Mouse (Mus musculus) hindbrain, embryonic 11.5 days (tissue): ENCODE results near the gene Olfr159. TPM values are rescaled to one million over a fixed set of nuclear protein-coding genes. Genes with fewer than 3 reads are reported as not detected.
"Not testable (repeated sequence)": the region's sequence is repeated elsewhere in the genome, so short reads cannot be mapped to it uniquely, and the experiment has no call there.

Experiments
- ATAC-seq: fragments of 200-750 bp; cut with Nextera tagmentation; 2 replicates; pipeline ENCODE4 v1.8.0; 2017; ENCODE audit warnings: mild to moderate bottlenecking, moderate TSS enrichment, moderate library complexity; ENCODE audit not compliant: low FRiP score
- DNase-seq: peaks from one replicate; pipeline ENCODE4 v3.0.0-alpha.2; 2015; ENCODE audit warnings: low spot score
- H3K27ac ChIP-seq: fragments of 300-500 bp; sonication (generic); 2 replicates; pipeline ENCODE4 v1.5.1; 2014; ENCODE audit warnings: mild to moderate bottlenecking, low read depth, low read length
- H3K27me3 ChIP-seq: fragments of 300-500 bp; sonication (generic); 2 replicates; pipeline ENCODE4 v1.6.1; 2014; ENCODE audit warnings: mild to moderate bottlenecking, low read length, moderate library complexity, mixed read lengths; ENCODE audit not compliant: control insufficient read depth, insufficient read depth
- H3K36me3 ChIP-seq: fragments of 300-500 bp; sonication (generic); 2 replicates; pipeline ENCODE4 v1.6.1; 2014; ENCODE audit warnings: mild to moderate bottlenecking, low read length, moderate library complexity, mixed read lengths; ENCODE audit not compliant: control insufficient read depth, insufficient read depth
- H3K4me1 ChIP-seq: fragments of 300-500 bp; sonication (generic); replicated peaks from 2 replicates; pipeline ENCODE4 v1.6.1; 2014; ENCODE audit warnings: low read length, mixed read lengths; ENCODE audit not compliant: control insufficient read depth, insufficient read depth
- H3K4me2 ChIP-seq: fragments of 300-500 bp; sonication (generic); replicated peaks from 2 replicates; pipeline ENCODE4 v1.6.1; 2014; ENCODE audit warnings: mild to moderate bottlenecking, low read depth, low read length
- H3K4me3 ChIP-seq: fragments of 300-500 bp; sonication (generic); 2 replicates; pipeline ENCODE4 v1.5.1; 2014; ENCODE audit warnings: low read depth, low read length
- H3K9ac ChIP-seq: fragments of 300-500 bp; sonication (generic); 2 replicates; pipeline ENCODE4 v1.6.1; 2014; ENCODE audit warnings: low read depth, low read length
- H3K9me3 ChIP-seq: fragments of 300-500 bp; sonication (generic); 2 replicates; pipeline ENCODE4 v1.6.1; 2016; ENCODE audit warnings: low read length; ENCODE audit not compliant: control insufficient read depth
- WGBS: fragments of 180-500 bp; shearing (Covaris S2); extraction: QIAGEN DNeasy Blood & Tissue Kit; methylation state at CpG from one replicate; pipeline ENCODE4 v1.1.7; 2014; 5-methylcytosine and 5-hydroxymethylcytosine counted together
- polyA plus RNA-seq: library from polyadenylated mRNA; unstranded; fragments of >200 nt; fragmentation: Nextera tagmentation; extraction: Ambion mirVana; gene quantifications from 2 replicates; pipeline ENCODE4 v1.2.1, GENCODE M21; 2014

Olfr159 gene
- not detected in 2 replicates for polyA plus RNA-seq

DNA sequence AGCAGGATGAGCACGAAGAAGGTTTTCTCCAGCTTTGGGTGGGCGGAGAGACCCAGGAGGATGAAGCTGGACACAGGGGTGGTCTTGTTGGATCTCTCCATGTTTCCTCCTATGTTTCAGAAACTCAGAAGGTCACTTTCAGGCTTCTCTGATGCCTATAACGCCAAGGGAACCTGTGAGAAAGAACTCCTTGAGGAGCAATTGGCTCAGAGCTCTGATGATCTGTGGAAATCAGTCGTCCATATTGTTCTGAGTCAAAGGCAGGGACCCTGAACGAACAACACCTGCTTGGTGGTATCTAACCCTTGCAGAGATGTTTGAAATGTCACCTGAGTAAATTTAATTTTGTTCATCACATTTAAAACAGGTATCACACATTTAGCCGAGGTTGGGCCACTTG is at the start of gene Olfr159:
Gene Olfr159, minus strand, starts transcription at position 101 of the 400 bp plus-strand sequence.
- H3K4me1 ChIP-seq = no peaks in the 10 kb centered on the region
- H3K9me3 ChIP-seq = no peaks in the 10 kb centered on the region
- 83% methylated on average over 6 of the region's 6 CpGs for WGBS
- no peaks in the 10 kb centered on the region for H3K36me3 ChIP-seq
- DNase-seq = no peak
- no peak within 1 kb of the TSS for H3K27ac ChIP-seq
- no peaks in the 10 kb centered on the region for H3K27me3 ChIP-seq
- H3K4me3 ChIP-seq = no peak within 1 kb of the TSS
- ATAC-seq = no peak
- H3K9ac ChIP-seq = no peak within 1 kb of the TSS
- H3K4me2 ChIP-seq = no peak within 1 kb of the TSS

DNA sequence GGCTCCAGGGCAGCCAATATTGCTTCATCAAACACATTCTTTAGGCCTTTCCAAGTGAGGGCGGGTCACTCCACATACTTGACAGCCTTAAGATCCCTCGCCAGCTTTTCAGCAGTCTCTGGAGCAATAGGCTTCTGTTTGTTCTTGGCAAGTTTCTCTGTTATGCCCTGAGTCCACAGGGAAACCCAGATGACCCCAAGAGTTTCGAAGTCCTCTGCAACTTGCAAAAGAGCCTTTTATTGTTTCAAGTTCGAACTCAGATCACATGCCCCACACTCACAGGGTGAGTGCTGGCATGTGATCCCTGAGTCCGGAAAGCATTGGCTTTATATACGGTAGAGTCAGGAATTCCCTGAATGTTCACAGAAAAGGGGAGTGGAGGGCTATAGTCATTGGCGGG is 28.1 kb upstream of the Olfr159 start:
- Histone ChIP-seq H3K4me3 (no peak overlapping the region), H3K27me3 (no peaks in the 10 kb centered on the region), H3K36me3 (no peaks in the 10 kb centered on the region), H3K27ac (no peak overlapping the region), H3K4me2 (no peak overlapping the region), H3K9me3 (no peaks in the 10 kb centered on the region), H3K9ac (no peak overlapping the region), H3K4me1 (no peaks in the 10 kb centered on the region)
- no peak for DNase-seq
- WGBS = 77% methylated on average over 7 of the region's 7 CpGs
- ATAC-seq = no peak

DNA sequence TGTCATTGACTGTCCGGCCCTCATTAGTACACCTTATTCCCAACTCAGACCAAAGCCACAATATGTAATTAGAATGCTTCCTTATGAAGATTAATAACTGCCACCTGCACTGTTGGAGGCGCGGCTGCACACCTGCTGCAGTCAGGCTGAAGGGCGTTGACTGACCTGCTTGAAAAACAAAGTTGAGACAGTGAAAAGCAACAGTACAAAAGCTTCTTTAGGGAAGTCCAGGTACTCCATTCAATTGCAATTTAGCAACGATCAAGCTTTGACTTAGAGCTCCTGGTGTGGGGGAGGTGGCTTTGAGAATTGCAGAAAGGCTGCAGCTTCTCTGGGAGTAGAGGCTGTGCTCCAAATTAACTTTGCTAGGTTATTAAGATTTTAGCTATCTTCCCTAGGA is 25.0 kb upstream of the Olfr159 start:
- H3K36me3 ChIP-seq, H3K9me3 ChIP-seq, H3K4me1 ChIP-seq, DNase-seq, H3K27ac ChIP-seq, ATAC-seq, H3K27me3 ChIP-seq, H3K4me3 ChIP-seq, H3K4me2 ChIP-seq, H3K9ac ChIP-seq: not testable (repeated sequence)
- 81% methylated on average over 5 of the region's 5 CpGs for WGBS

DNA sequence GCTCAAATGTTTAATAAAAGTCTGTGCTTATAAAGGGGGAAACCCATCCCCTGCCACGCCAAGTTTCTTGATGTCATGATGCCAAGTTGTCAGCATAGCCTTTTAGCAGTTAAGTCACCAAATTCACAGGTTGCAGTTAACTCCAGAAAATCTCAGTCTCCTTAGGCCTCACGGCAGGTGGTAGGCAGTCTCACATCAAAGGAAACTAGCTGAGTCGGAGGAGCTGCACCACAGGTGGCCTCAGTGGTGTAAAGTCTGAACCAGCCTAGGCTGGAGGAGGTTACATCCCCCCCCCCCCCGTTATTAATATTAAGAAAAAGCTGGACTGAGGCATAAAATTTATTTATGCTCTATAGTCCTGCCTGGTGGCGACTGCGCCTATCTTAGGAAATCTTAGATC is 24.5 kb upstream of the Olfr159 start:
- Histone ChIP-seq H3K4me2 (no peak overlapping the region), H3K4me1 (no peaks in the 10 kb centered on the region), H3K4me3 (no peak overlapping the region), H3K27ac (no peak overlapping the region), H3K9me3 (no peaks in the 10 kb centered on the region), H3K36me3 (no peaks in the 10 kb centered on the region), H3K9ac (no peak overlapping the region), H3K27me3 (no peaks in the 10 kb centered on the region)
- WGBS = 72% methylated on average over 6 of the region's 6 CpGs
- DNase-seq (no peak), ATAC-seq (no peak)

DNA sequence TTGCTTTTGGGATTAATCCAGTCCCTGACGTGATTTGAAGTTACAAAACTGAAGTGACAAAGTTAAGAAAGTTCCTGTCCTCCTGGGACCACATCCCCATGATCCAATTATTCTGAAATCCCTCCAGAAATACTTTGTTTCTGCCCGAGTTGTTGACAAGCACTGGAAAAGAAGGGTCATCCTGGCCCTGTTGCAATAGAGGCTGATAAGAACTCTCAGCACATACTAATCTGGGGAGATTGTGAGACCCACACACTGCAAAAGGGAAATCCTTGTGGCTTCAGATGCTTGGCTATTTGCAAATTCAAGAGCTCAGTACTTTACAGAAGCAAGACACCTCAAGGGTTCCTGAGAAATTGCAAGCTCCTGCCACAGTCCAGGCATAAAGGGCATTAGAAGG is 1.5 kb upstream of the Olfr159 start:
- Histone ChIP-seq H3K4me3 (no peak overlapping the region), H3K36me3 (no peaks in the 10 kb centered on the region), H3K27ac (no peak overlapping the region), H3K4me1 (no peaks in the 10 kb centered on the region), H3K4me2 (no peak overlapping the region), H3K9ac (no peak overlapping the region), H3K9me3 (no peaks in the 10 kb centered on the region), H3K27me3 (no peaks in the 10 kb centered on the region)
- DNase-seq (no peak), ATAC-seq (no peak)
- 42% methylated on average over 2 of the region's 2 CpGs for WGBS

DNA sequence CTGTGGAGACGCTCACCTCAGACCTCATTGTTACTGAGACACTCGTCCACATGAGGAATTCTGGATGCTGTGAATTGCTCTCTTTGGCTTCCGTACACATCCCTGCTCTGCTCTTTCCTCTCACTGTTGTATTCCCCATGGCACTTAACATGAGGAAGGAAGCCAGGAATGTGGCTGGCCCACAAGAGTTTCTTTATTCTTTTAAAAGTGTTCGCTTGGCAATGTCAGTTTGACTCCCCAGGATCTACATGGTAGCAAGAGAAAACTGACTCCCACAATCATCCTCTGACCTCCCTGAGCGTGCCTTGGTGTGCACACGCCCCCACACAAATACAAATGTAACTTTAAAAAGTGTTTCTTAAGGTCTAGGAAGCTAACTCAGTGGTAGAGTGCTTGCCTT is 817 bp upstream of the Olfr159 start:
- H3K9ac ChIP-seq = no peak overlapping the region
- WGBS = 65% methylated on average over 6 of the region's 6 CpGs
- H3K36me3 ChIP-seq = no peaks in the 10 kb centered on the region
- no peaks in the 10 kb centered on the region for H3K9me3 ChIP-seq
- H3K4me3 ChIP-seq = no peak overlapping the region
- H3K27ac ChIP-seq = no peak overlapping the region
- ATAC-seq (no peak), DNase-seq (no peak)
- H3K4me2 ChIP-seq = no peak overlapping the region
- no peaks in the 10 kb centered on the region for H3K27me3 ChIP-seq
- H3K4me1 ChIP-seq = no peaks in the 10 kb centered on the region

DNA sequence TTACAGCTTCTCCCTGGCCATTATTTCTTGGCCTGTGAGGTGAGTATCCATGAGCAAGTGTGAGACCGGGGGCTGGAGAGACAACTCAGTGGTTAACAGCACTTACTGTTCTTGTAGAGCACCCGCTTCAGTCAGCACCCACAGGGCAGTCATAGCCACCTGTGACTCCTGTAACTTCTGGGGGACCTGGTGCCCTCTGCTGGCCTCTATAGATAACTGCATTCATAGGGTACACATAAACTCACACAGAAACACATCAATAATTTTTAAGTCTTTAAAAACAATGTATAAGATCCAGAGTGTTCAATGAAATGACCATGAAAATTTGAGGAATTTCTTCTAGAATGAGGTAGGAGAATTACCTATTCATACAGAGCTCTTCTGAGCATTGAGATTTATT is 1.4 kb downstream of the Olfr159 start:
- no peaks in the 10 kb centered on the region for H3K36me3 ChIP-seq
- no peaks in the 10 kb centered on the region for H3K4me1 ChIP-seq
- no peak for DNase-seq
- 86% methylated on average over 2 of the region's 2 CpGs for WGBS
- H3K4me3 ChIP-seq = no peak overlapping the region
- no peak overlapping the region for H3K4me2 ChIP-seq
- no peaks in the 10 kb centered on the region for H3K9me3 ChIP-seq
- H3K9ac ChIP-seq = no peak overlapping the region
- H3K27ac ChIP-seq = no peak overlapping the region
- no peak for ATAC-seq
- H3K27me3 ChIP-seq = no peaks in the 10 kb centered on the region

DNA sequence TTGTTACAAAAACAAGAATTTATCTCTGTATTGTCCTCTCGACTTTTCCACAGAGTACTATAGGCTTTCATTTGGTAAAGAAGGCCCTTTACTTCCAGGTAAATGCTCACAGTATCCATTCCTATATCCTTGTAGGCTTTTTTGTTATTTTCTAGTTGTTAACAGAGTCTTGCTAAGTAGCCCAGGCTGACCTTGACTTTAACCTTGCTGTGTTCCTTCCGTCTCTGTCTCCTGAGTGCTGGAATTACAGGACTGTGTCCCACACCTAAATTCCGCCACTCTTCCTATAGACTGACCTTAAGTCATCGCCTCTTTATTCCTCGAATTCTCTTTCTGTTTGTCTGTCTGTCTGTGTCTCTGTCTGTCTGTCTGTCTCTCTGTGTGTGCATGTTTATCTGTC is 2.5 kb downstream of the Olfr159 start:
- H3K9me3 ChIP-seq = no peaks in the 10 kb centered on the region
- no peaks in the 10 kb centered on the region for H3K27me3 ChIP-seq
- DNase-seq (no peak), ATAC-seq (no peak)
- H3K9ac ChIP-seq = no peak overlapping the region
- H3K36me3 ChIP-seq = no peaks in the 10 kb centered on the region
- no peaks in the 10 kb centered on the region for H3K4me1 ChIP-seq
- H3K27ac ChIP-seq = no peak overlapping the region
- H3K4me2 ChIP-seq = no peak overlapping the region
- 87% methylated on average over 5 of the region's 5 CpGs for WGBS
- H3K4me3 ChIP-seq = no peak overlapping the region

DNA sequence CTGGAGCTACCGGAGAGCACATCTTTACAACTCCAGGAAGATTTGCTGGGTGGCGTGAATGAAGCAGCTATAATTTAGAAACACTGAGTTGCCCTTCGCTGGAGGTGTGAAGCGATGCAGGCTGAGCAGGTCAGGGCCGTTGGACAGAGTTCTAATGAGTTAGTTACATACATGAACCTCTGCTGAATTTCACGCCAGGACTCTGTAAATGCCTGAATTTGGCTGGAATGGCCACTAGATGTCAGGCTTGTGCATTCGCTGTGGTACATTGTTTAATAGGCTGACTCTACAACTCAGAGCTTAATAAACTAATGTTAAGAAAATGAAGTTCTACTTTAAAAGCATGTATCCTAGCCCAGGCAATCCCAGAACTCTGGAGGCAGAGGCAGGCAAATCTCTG is 7.4 kb downstream of the Olfr159 start:
- DNase-seq (peak; percentile 72), ATAC-seq (no peak)
- Histone ChIP-seq H3K9me3 (no peaks in the 10 kb centered on the region), H3K4me2 (no peak overlapping the region), H3K27me3 (no peaks in the 10 kb centered on the region), H3K4me3 (no peak overlapping the region), H3K36me3 (no peaks in the 10 kb centered on the region), H3K27ac (no peak overlapping the region), H3K4me1 (no peaks in the 10 kb centered on the region), H3K9ac (no peak overlapping the region)
- 30% methylated on average over 7 of the region's 7 CpGs for WGBS
